8 mouse cellular contexts compared by ENCODE assay signal in the genomic region with DNA sequence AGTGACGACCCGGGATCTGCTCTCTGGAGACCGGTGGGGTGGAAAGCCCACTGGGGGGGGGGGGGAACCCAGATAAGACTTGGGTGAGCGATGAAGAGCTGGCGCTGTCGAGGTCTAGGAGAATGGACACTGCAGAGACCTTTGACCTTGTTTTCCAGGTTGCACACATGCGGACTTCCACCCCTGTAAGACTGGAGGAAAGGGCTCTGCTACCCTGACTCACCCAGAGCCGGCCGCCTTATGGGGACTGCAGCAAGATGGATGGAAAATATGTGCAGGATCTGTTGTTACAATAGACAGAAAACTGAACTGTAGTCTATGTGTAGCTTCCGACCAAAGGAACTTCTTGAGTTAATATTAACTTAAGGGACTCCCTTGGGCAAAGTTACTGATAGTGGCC. TPM values are rescaled to one million over a fixed set of nuclear protein-coding genes. Genes with fewer than 3 reads are reported as not detected.
DNase-seq lines count a peak whose midpoint lies in the region; ATAC-seq and TF ChIP-seq lines count a peak whose summit lies in the region.

No protein-coding gene starts in this region.

- no peaks in the 10 kb centered on the region for H3K9me3 ChIP-seq in hindbrain, embryonic 16.5 days (ENCODE audit: control insufficient read depth, low read length)
- no peaks in the 10 kb centered on the region for H3K9me3 ChIP-seq in midbrain, embryonic 14.5 days (ENCODE audit: control insufficient read depth, low read length)

- H3K4me1 ChIP-seq in thymus, adult 2 months (replicated peaks; ENCODE audit: control insufficient read depth, insufficient read depth, low read length), result peaks cover 2% of the 10 kb centered on the region; the same call in 1 of the 2 replicates
- H3K4me1 ChIP-seq in hindbrain, embryonic 16.5 days (ENCODE audit: control insufficient read depth, insufficient read depth, low read depth, low read length), result peaks cover 19% of the 10 kb centered on the region
- peaks cover 19% of the 10 kb centered on the region for H3K4me1 ChIP-seq in midbrain, embryonic 14.5 days (ENCODE audit: control insufficient read depth, insufficient read depth, low read length)

- 3% methylated on average over 10 of the region's 10 CpGs for WGBS in thymus, adult 2 months
- 0% methylated on average over 8 of the region's 10 CpGs for WGBS in hindbrain, embryonic 16.5 days
- under 1% methylated on average over 10 of the region's 10 CpGs for WGBS in midbrain, embryonic 14.5 days

- TF ChIP-seq POLR2A in thymus, adult 2 months (IDR thresholded peaks at IDR 0.05; ENCODE audit: control insufficient read depth, extremely low read depth, insufficient read depth, low read length, poor library complexity), result no peak

- H3K27ac ChIP-seq in thymus, adult 2 months (ENCODE audit: control insufficient read depth, insufficient read depth, low read length), result peak overlapping the region; percentile 82
- H3K27ac ChIP-seq in hindbrain, embryonic 16.5 days (ENCODE audit: low read depth, low read length), result peak overlapping the region; percentile 100
- peak overlapping the region; percentile 99 for H3K27ac ChIP-seq in midbrain, embryonic 14.5 days (replicated peaks; ENCODE audit: low read depth, low read length)

- no peak for DNase-seq in frontal cortex, postnatal 10 days (ENCODE audit: low spot score in 2 of 2)
- DNase-seq in thymus, adult 2 months, result no peak
- no peak for DNase-seq in thymus, postnatal 25 days
- peak; percentile 64 for DNase-seq in midbrain, embryonic 14.5 days
- no peak for DNase-seq in gastrocnemius, adult 8-10 months (ENCODE audit: low spot score in 2 of 2)
- no peak for DNase-seq in gastrocnemius, postnatal 10 days

- H3K4me2 ChIP-seq in hindbrain, embryonic 16.5 days (ENCODE audit: low read length), result peak overlapping the region; percentile 57
- peak overlapping the region; percentile 78 for H3K4me2 ChIP-seq in midbrain, embryonic 14.5 days (ENCODE audit: low read length)

- no peaks in the 10 kb centered on the region for H3K27me3 ChIP-seq in thymus, adult 2 months (ENCODE audit: control insufficient read depth, insufficient read depth, low read length)
- no peaks in the 10 kb centered on the region for H3K27me3 ChIP-seq in hindbrain, embryonic 16.5 days (replicated peaks; ENCODE audit: control insufficient read depth, insufficient read depth, low read length)
- H3K27me3 ChIP-seq in midbrain, embryonic 14.5 days (ENCODE audit: control insufficient read depth, insufficient read depth, low read length), result no peaks in the 10 kb centered on the region

- ATAC-seq in frontal cortex, adult (ENCODE audit: low TSS enrichment), result peak; percentile 24; the same call in 1 of the 2 replicates
- peak; percentile 54 for ATAC-seq in hindbrain, embryonic 16.5 days
- ATAC-seq in midbrain, embryonic 14.5 days (ENCODE audit: low FRiP score, low TSS enrichment), result no peak

- H3K9ac ChIP-seq in hindbrain, embryonic 16.5 days (ENCODE audit: low read depth, low read length), result peak overlapping the region; percentile 95
- H3K9ac ChIP-seq in midbrain, embryonic 14.5 days (replicated peaks; ENCODE audit: low read length), result peak overlapping the region; percentile 97

- no peak for TF ChIP-seq CTCF in thymus, adult 2 months (IDR thresholded peaks at IDR 0.05; ENCODE audit: borderline replicate concordance, control insufficient read depth, extremely low read depth, insufficient read depth, low read length, poor library complexity)

- peak overlapping the region; percentile 71 for H3K4me3 ChIP-seq in thymus, adult 2 months (ENCODE audit: control insufficient read depth, insufficient read depth, low read length)
- peak overlapping the region; percentile 98 for H3K4me3 ChIP-seq in hindbrain, embryonic 16.5 days (ENCODE audit: low read length)
- peak overlapping the region; percentile 86 for H3K4me3 ChIP-seq in midbrain, embryonic 14.5 days (replicated peaks; ENCODE audit: low read depth, low read length)

- H3K36me3 ChIP-seq in thymus, adult 2 months (ENCODE audit: control insufficient read depth, insufficient read depth, low read length), result no peaks in the 10 kb centered on the region
- no peaks in the 10 kb centered on the region for H3K36me3 ChIP-seq in hindbrain, embryonic 16.5 days (ENCODE audit: control insufficient read depth, insufficient read depth, low read length)
- no peaks in the 10 kb centered on the region for H3K36me3 ChIP-seq in midbrain, embryonic 14.5 days (ENCODE audit: control insufficient read depth, insufficient read depth, low read length)

RNA-seq across cellular contexts. Expression of gene Ggnbp2, which starts 0.4 kb away (rescaled TPM):
- polyA plus RNA-seq in thymus, adult 2 months (2012; rRNA removed), result 44.6 and 48.6 TPM in 2 replicates
- 66.8 and 72.5 TPM in 2 replicates for polyA plus RNA-seq in hindbrain, embryonic 16.5 days (2015; fragmentation: Nextera tagmentation; extraction: Ambion mirVana)
- 69.3 and 71.9 TPM in 2 replicates for polyA plus RNA-seq in midbrain, embryonic 14.5 days (2014; fragmentation: Nextera tagmentation; extraction: Ambion mirVana)
- 10 to 100 TPM; 31.1 to 45.3 (median 33.5) TPM for total RNA-seq in gastrocnemius, adult 8-10 months (2022)
- 10 to 100 TPM; 40.6 to 52.8 TPM for total RNA-seq in gastrocnemius, postnatal 10 days (2021)

RNA-seq across cellular contexts. Expression of gene Myo19, which starts 8.9 kb away (rescaled TPM):
- 14.0 and 14.5 TPM in 2 replicates for polyA plus RNA-seq in thymus, adult 2 months (2012; rRNA removed)
- 6.3 and 7.0 TPM in 2 replicates for polyA plus RNA-seq in hindbrain, embryonic 16.5 days (2015; fragmentation: Nextera tagmentation; extraction: Ambion mirVana)
- 5.4 and 6.2 TPM in 2 replicates for polyA plus RNA-seq in midbrain, embryonic 14.5 days (2014; fragmentation: Nextera tagmentation; extraction: Ambion mirVana)
- total RNA-seq in gastrocnemius, adult 8-10 months (2022), result 1 to 10 TPM; 1.2 to 1.9 (median 1.6) TPM
- 1 to 10 TPM; 4.4 to 5.3 TPM for total RNA-seq in gastrocnemius, postnatal 10 days (2021)

RNA-seq across cellular contexts. Expression of gene Pigw, which starts 9.0 kb away (rescaled TPM):
- polyA plus RNA-seq in thymus, adult 2 months (2012; rRNA removed), result 2.5 and 3.7 TPM in 2 replicates
- polyA plus RNA-seq in hindbrain, embryonic 16.5 days (2015; fragmentation: Nextera tagmentation; extraction: Ambion mirVana), result 2.2 and 2.5 TPM in 2 replicates
- 3.4 and 4.1 TPM in 2 replicates for polyA plus RNA-seq in midbrain, embryonic 14.5 days (2014; fragmentation: Nextera tagmentation; extraction: Ambion mirVana)
- 1 to 10 TPM; 6.0 to 6.9 (median 6.2) TPM for total RNA-seq in gastrocnemius, adult 8-10 months (2022)
- total RNA-seq in gastrocnemius, postnatal 10 days (2021), result 1 to 10 TPM; 6.3 to 7.7 TPM

RNA-seq across cellular contexts. Expression of gene Dhrs11, which starts 42.3 kb away (rescaled TPM):
- 19.0 and 26.4 TPM in 2 replicates for polyA plus RNA-seq in thymus, adult 2 months (2012; rRNA removed)
- polyA plus RNA-seq in hindbrain, embryonic 16.5 days (2015; fragmentation: Nextera tagmentation; extraction: Ambion mirVana), result 11.0 and 11.1 TPM in 2 replicates
- 5.8 and 6.7 TPM in 2 replicates for polyA plus RNA-seq in midbrain, embryonic 14.5 days (2014; fragmentation: Nextera tagmentation; extraction: Ambion mirVana)
- total RNA-seq in gastrocnemius, adult 8-10 months (2022), result 10 to 100 TPM; 21.8 to 33.6 (median 26.3) TPM
- 10 to 100 TPM; 19.2 to 22.6 TPM for total RNA-seq in gastrocnemius, postnatal 10 days (2021)

RNA-seq across cellular contexts. Expression of gene Znhit3, which starts 45.1 kb away (rescaled TPM):
- 15.4 and 17.4 TPM in 2 replicates for polyA plus RNA-seq in thymus, adult 2 months (2012; rRNA removed)
- 65.2 and 71.4 TPM in 2 replicates for polyA plus RNA-seq in hindbrain, embryonic 16.5 days (2015; fragmentation: Nextera tagmentation; extraction: Ambion mirVana)
- polyA plus RNA-seq in midbrain, embryonic 14.5 days (2014; fragmentation: Nextera tagmentation; extraction: Ambion mirVana), result 61.7 and 65.1 TPM in 2 replicates
- 10 to 100 TPM; 12.3 to 17.5 (median 14.7) TPM for total RNA-seq in gastrocnemius, adult 8-10 months (2022)
- total RNA-seq in gastrocnemius, postnatal 10 days (2021), result 10 to 100 TPM in 1 of 2 experiments, 1 to 10 TPM in 1; 9.3 to 12.4 TPM
